Mouse (Mus musculus) naive thymus-derived CD4-positive, alpha-beta T cell, adult 2 months (primary cell): ENCODE measurements at regions not wholly inside any gene's neighbourhood (a gene's known extent, or its start where the extent isn't known, plus 50 kb on each side); places are given as distances from the start of the nearest gene placed in this dataset.

Experiments used
- DNase-seq: peaks from one replicate; pipeline ENCODE4 v3.0.0-alpha.2; 2011; ENCODE audit warnings: low read depth

DNA sequence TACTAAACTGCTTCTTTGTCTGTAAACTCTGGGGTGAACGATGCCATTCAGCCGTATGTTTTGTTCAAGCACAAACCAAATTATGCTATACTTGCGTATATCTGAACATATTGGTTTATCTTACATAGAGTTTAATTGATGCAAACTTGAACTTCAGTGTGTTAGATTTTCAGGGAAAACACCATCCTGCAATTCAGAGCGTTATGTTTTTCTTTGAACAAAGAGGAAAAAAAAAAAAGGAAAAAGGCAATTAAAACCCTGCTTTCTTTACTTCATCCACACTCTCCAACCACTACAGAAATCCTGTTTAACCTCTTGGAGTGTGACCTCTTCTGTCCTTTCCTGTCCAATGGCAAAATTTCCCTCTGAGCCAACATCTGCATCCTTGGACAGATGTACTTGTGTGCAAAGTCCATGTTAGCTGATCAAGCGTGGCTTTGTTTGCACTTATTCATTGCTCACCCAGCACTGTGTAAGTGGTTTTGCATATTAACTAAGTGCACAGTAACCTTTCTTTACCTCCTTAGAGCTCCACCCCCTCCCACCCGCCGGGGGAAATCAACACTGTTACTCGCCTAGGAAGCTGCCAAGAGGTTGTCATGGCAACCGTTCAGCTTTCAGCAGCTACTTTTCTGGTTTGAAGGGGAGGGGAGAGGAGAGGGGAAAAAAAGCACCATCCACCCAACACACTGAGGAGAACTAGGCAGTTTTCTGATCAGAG lies 174.4 kb upstream of the Klf12 start:
- DNase-seq, result peak; percentile 60

- DNase-seq, result no peak
Observed at GRCm38 (mm10) chr14:100457870-100458726, 173.6 kb upstream of the Klf12 start.

GRCm38 (mm10) chr14:100446130-100446529 lies 161.7 kb upstream of the Klf12 start:
- no peak for DNase-seq

GRCm38 (mm10) chr14:100444848-100445247 lies 160.4 kb upstream of the Klf12 start:
- no peak for DNase-seq

- no peak for DNase-seq
Observed at GRCm38 (mm10) chr14:100444099-100444498, 159.6 kb upstream of the Klf12 start.

DNA sequence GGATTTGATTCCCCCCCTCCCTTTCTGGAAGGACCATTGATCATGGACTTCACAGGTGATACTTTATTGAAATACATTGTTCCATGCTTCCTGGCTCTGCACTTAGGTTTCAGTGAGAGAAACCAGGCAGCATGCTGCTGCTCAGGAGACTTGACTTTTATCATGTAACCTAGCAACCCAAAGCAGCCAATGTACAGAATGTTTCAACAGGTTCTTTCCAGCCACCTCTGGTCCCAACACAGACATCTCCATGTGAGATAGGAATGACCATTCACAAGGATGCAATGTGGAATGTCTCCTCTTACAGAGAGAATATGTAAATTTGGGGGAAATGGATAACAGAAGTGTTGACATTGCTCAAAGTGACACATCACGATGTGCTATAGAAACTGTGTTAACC lies 153.1 kb upstream of the Klf12 start:
- no peak for DNase-seq

DNA sequence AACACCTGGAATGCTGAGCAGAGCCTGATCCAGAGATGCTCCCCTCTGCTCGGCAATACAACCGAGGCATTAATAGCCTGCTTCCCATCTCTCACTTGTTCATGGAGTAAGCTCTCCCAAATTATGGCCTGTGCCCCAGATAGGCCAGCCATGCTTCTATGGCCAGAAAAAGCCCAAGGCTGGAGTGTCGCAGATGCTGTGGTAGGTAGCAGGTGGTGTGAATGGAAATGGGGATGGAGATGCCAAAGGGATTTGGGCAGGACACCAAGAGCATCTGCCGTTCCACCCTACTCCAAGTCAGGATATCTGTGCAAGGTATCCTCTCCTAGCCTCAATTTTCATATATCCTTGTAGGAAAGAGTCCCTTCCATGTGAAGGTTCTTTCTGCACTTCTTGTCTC lies 145.2 kb upstream of the Klf12 start:
- DNase-seq, result no peak

DNA sequence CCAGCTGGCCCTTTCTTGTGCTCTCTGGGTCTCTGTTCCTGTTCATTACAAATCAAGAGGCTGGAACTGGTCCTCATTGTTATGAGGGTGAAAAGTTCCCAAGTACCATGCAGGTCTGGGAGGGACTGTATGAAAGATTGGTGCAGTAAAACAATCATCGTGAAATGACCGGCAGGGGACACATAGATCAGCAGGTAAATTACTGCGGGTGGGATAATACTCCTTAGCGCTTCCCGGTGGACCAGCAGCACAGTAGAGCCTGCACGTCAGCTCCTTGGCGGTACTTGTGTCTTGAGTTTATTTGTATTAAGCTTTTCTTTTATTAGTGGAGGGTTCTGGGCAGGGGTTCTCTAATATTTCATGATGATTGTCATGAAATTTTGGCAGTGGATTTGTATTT lies 141.9 kb upstream of the Klf12 start:
- no peak for DNase-seq

- DNase-seq, result no peak
Observed at GRCm38 (mm10) chr14:100423790-100424189, 139.3 kb upstream of the Klf12 start.

DNA sequence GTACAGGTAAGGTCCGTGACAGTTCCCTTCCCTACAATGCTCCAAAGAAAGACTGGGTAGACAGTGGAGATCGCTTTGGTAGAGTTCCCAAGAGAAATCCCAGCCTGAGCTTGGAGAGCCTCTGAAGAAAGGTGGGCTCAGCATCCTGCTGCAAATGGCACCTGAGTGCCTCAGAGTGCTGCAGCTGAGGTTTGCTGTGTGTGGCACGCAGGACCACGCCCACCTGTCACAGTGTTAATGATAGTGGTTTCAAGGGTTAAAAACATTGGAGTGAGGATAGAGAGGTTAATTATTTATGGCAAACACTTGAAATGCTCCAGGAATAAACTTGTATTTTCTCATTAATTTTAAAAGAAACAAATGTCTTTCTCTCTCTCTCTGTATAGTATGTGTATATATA lies 137.2 kb upstream of the Klf12 start:
- DNase-seq, result no peak

DNA sequence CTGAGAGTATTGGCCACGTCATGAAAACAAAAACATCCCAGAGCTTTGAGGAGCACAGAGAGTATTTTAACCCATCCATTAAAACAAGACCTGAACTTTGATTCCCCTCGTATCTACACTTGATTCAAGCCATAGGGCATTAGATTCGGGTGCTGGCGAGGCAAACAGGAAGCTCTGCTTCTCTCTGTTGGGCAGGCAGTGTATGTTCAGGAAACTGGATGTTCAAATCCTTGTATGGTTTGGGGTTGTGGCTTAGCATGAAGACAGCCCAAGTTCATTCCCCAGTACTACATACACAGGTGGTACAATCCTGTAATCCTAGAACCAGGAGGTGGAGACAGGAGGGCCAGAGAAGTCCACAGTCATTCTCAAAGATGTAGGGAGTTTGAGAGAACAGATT lies 130.6 kb upstream of the Klf12 start:
- DNase-seq, result no peak

DNA sequence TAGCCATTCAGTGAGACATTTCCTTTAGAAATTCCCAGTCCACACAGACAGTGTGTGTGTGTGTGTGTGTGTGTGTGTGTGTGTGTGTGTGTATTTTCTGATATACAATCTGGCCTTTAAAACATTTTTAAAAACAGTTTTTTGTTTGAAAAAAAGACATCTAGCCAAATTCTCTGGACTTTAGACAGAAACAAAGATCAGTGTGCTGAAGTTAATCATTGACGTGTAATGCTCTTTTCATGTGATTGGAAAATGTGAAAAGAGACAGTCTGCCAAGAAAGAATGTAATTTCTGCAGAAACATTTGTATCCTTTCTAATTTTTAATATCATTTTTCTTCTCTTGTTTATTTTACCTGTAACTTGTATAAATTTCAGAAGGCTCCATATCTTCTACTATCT lies 127.7 kb upstream of the Klf12 start:
- DNase-seq, result no peak

GRCm38 (mm10) chr14:100397191-100397590 lies 112.7 kb upstream of the Klf12 start:
- DNase-seq, result no peak

- DNase-seq, result no peak
Observed at GRCm38 (mm10) chr14:100375218-100375983, 90.9 kb upstream of the Klf12 start.

DNA sequence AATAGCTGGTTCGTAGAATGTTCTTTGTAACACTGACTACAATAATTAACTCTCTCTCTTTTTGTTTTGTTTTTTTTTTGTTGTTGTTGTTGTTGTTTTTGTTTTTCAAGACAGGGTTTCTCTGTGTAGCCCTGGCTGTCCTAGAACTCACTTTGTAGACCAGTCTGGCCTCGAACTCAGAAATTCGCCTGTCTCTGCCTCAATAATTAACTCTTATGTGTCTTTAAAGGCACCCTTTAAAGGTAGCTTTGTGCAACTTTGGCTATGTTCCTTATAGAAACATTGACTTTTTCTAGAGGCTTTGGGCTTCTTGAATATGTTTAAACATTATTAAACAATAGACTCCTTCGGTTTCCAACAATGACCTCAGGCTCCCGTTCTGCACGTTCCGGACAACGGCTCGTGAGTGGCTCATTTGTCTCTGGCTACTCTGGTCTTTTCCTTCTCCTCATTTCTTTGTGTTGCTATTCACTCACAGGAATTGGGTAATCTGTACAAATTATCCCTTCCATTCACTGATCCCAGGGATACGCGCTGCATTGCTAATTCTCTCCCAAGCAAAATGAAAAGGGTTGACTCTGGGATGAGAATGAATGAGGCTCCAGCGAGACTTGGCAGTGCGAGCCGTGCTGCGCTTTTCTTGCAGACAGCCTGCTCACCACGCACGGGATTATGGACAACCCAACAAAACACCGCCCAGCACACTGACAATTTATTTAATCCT lies 90.2 kb upstream of the Klf12 start:
- DNase-seq, result no peak

GRCm38 (mm10) chr14:100366234-100366864 lies 81.9 kb upstream of the Klf12 start:
- DNase-seq, result no peak

DNA sequence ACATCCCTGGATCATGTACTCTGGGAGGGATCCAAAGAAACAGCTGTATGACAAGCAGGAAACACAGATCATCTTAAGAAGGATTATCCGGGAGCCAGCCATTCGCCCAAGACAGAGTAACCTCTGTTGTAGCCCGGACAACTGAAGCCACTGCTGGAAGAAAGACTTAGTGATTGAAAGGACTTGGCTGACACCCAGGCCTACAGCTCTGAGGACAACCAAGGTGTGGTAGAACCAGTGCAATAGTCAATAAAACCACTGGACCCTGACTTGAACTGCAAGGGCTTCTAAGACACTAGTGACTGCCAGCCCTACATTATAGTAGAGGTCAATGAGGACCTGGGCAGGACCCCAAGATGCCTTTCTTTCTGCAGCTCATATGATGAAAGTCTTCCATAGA lies 78.3 kb upstream of the Klf12 start:
- no peak for DNase-seq

- no peak for DNase-seq
Observed at GRCm38 (mm10) chr14:100361346-100362029, 77.0 kb upstream of the Klf12 start.

- no peak for DNase-seq
Observed at GRCm38 (mm10) chr14:100359881-100360280, 75.4 kb upstream of the Klf12 start.

GRCm38 (mm10) chr14:100357131-100357530 lies 72.7 kb upstream of the Klf12 start:
- DNase-seq, result no peak

DNA sequence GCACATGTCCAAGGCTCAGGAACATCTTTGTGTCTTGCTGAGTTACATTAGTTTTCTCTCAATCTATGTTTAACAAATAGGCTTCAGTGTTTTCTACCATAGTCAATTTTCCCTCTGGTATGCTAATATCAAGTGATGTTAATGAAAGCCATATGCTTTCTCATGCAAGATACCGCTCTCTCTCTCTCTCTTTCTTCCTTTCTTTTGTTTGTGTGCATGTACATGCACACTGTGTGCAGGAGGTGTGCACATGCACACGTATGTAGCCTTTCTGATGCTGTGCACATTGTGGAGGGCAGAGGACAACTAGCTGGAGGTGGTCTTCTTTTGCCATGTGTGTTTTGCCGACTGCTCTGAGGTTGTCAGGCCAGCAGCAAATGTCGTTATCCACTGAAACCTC lies 69.0 kb upstream of the Klf12 start:
- DNase-seq, result no peak
